Mouse (Mus musculus) B cell, adult 62 days (primary cell): ENCODE results near the gene Gm8332. TPM values are rescaled to one million over a fixed set of nuclear protein-coding genes. Genes with fewer than 3 reads are reported as not detected.

Experiments
- total RNA-seq: library from RNA; stranded (reverse); gene quantifications from 4 replicates; pipeline ENCODE4 v1.2.4, GENCODE M21; 2023

The Gm8332 gene
- total RNA-seq = not detected in 4 replicates

DNA sequence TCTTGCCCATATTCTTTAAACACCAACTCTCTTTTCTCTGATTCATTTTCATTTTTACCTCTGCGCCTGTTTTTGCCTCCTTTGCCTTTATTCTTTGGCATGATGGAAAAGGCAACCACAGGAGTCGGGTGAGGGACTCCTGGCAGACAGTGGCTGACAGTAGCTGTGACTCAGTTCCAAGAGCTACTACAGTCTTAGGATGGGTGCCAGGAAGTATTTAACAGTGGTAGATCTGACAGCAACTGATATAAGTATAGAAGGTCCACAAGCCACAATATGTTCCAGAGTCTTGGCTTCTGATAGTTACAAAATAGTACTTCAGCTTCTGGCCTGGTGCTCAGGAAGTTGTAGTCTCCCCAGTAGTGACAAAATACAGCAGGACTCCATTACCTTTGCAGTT, at the start of gene Gm8332:
Gene Gm8332, minus strand, starts transcription at position 101 of the 400 bp plus-strand sequence.

DNA sequence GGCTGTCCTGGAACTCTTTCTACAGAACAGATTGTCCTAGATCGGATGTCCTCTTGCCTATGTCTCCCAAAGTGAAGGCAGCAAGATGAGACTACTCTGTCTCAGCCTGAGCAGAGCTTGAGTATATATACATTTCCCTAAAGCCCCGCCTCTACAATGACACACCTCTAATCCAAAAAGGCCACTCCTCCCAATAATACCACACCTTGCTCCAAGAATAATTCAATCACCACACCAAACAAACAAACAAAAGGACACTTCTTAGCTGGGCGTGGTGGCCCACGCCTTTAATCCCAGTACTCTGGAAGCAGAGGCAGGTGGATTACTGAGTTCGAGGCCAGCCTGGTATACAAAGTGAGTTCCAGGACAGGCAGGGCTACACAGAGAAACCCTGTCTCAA, 24.5 kb upstream of the Gm8332 start, which contains the start of gene Gm5662:
Gene Gm5662, minus strand, starts transcription at position 101 of the 400 bp plus-strand sequence.

Other genes with a start within 250 kb of the Gm8332 start
- not detected in 4 replicates for gene Gm2075, start 238.3 kb downstream of the Gm8332 start, total RNA-seq
- gene Gm6803, start 231.3 kb downstream of the Gm8332 start, total RNA-seq = not detected in 4 replicates
- gene Gm2056, start 223.1 kb downstream of the Gm8332 start, total RNA-seq = not detected in 4 replicates
- not detected in 4 replicates for gene Gm16368, start 166.4 kb downstream of the Gm8332 start, total RNA-seq
- not detected in 4 replicates for gene Gm10436, start 68.0 kb downstream of the Gm8332 start, total RNA-seq
- gene Gm5662, start 24.4 kb upstream of the Gm8332 start, total RNA-seq = not detected in 4 replicates
- gene Gm5039, start 73.9 kb upstream of the Gm8332 start, total RNA-seq = not detected in 4 replicates
- 15.3 to 16.0 TPM (median 15.4 TPM) in 4 replicates for gene Adck1, start 110.5 kb upstream of the Gm8332 start, total RNA-seq